ENCODE assay signal across 9 mouse cellular contexts in the genomic region with DNA sequence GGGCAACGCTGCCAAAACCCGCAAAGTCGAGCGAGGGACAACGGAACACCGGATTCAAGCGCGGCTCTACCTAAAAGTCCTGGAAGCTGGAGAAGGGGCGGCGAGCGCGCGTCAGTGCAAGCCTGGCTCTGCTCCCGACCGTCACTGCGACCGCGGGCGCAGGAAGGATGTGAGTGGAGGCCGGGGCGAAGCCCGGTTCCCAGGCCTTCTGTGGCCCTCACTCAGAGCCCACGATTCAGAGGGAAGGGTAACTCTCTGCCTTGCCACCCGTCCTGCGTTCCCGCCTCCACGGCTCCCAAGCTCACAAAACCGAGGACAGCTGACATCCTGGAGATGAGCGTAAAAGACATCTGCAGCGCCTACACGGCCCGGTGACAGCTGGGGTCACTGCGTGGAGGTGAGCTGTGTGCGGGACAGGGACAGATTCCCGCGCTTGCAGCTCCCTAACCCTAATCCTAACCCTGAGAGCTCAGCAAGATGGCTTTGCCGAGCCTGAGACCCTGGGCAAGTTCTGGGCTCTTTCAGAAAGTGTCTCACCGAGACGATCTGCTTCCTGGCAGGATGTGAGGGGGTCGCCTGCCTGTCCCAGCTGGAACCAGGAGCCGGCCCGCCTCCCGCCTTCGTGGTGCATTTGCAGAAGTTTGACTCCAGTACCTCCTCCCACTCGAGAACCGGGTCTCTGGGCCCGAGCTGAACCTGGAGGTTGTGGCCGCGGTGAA. TPM values are rescaled to one million over a fixed set of nuclear protein-coding genes. Genes with fewer than 3 reads are reported as not detected.
A peak's percentile ranks its signal among the peaks of the same experiment; 100 is the strongest.
DNase-seq lines count a peak whose midpoint lies in the region; ATAC-seq lines count a peak whose summit lies in the region.
"Had no signal": no experiment of that assay in that cellular context is flagged by ENCODE, and none has a peak within 500 bp of the region (broad histone marks: within the 10 kb centered on the region; RNA-seq: fewer than 3 reads in every experiment).

No protein-coding gene starts in this region.

- peak overlapping the region; percentile 54 for H3K4me3 ChIP-seq in intestine, embryonic 15.5 days (replicated peaks)
- H3K4me3 ChIP-seq in megakaryocyte, embryonic 14.5 days (replicated peaks), result peak overlapping the region; percentile 94

- H3K36me3 ChIP-seq in intestine, embryonic 15.5 days, result no peaks in the 10 kb centered on the region
- peaks cover 3% of the 10 kb centered on the region for H3K36me3 ChIP-seq in megakaryocyte, embryonic 14.5 days (replicated peaks; ENCODE audit: low read length)

- ATAC-seq in erythroid progenitor cell, adult 5-6 weeks (replicated peaks; ENCODE audit: low FRiP score, poor library complexity, severe bottlenecking), result peak; percentile 12
- ATAC-seq in intestine, embryonic 15.5 days, result peak; percentile 53
- ATAC-seq: Patski had no signal

- WGBS in intestine, embryonic 15.5 days, result under 1% methylated on average over 49 of the region's 49 CpGs

- H3K9me3 ChIP-seq in intestine, embryonic 15.5 days, result no peaks in the 10 kb centered on the region
- H3K9me3 ChIP-seq in megakaryocyte, embryonic 14.5 days, result no peaks in the 10 kb centered on the region

- peaks cover 13% of the 10 kb centered on the region; the same call in 1 of the 2 replicates for H3K27me3 ChIP-seq in intestine, embryonic 15.5 days (replicated peaks)
- H3K27me3 ChIP-seq in megakaryocyte, embryonic 14.5 days (replicated peaks), result peaks cover 33% of the 10 kb centered on the region
- H3K27me3 ChIP-seq: Patski had no signal

- peak overlapping the region; percentile 45; the same call in 1 of the 2 replicates for H3K27ac ChIP-seq in intestine, embryonic 15.5 days

- H3K9ac ChIP-seq in intestine, embryonic 15.5 days, result peak overlapping the region; percentile 46

- H3K4me2 ChIP-seq in intestine, embryonic 15.5 days (replicated peaks), result peak overlapping the region; percentile 94

- intact Hi-C loops in gastrocnemius, postnatal 14 days (cut with DNase I; ENCODE audit: low total_unique reads), result no loop called here

- DNase-seq in gastrocnemius, postnatal 10 days, result peak; percentile 40
- no peak for DNase-seq in gastrocnemius, postnatal 14 days
- DNase-seq in R1 (ENCODE audit: low read depth, low spot score), result peak; percentile 55
- DNase-seq in thymus, postnatal 36 days, result peak; percentile 26 to 50
- no peak for DNase-seq in gastrocnemius, postnatal 25 days

- H3K4me1 ChIP-seq in intestine, embryonic 15.5 days (replicated peaks), result no peaks in the 10 kb centered on the region; the same call in 1 of the 2 replicates
- H3K4me1 ChIP-seq in megakaryocyte, embryonic 14.5 days, result peaks cover 60% of the 10 kb centered on the region

RNA-seq across cellular contexts. Expression of a gene that starts 0.5 kb away (rescaled TPM):
- total RNA-seq in gastrocnemius, postnatal 10 days (2021), result 1 to 10 TPM; 2.7 to 3.2 TPM
- total RNA-seq in gastrocnemius, postnatal 14 days (2021), result 1 to 10 TPM; 2.9 to 3.3 TPM
- total RNA-seq in erythroid progenitor cell, adult 5-6 weeks (2015; ENCODE audit: low replicate concordance), result 12.2 and 17.3 TPM in 2 replicates
- 13.1 and 16.0 TPM in 2 replicates for total RNA-seq in erythroid progenitor cell, adult 5-6 weeks (2017; ENCODE audit: low replicate concordance)
- polyA plus RNA-seq in intestine, embryonic 15.5 days (2015; fragmentation: Nextera tagmentation; extraction: Ambion mirVana), result 2.1 and 2.2 TPM in 2 replicates
- polyA plus RNA-seq in megakaryocyte, embryonic 14.5 days (2012; ENCODE audit: insufficient read depth, low replicate concordance), result 0.89 and 3.4 TPM in 2 replicates
- 1 to 10 TPM; 2.9 to 3.9 TPM for total RNA-seq in gastrocnemius, postnatal 25 days (2021)

RNA-seq across cellular contexts. Expression of a gene that starts 3.0 kb away (rescaled TPM):
- total RNA-seq in gastrocnemius, postnatal 10 days (2021), result under 1 TPM in 1 of 2 experiments, not detected in 1; 0.33 TPM
- total RNA-seq in gastrocnemius, postnatal 14 days (2021), result under 1 TPM; 0.42 to 0.57 TPM
- 32.8 and 101 TPM in 2 replicates for total RNA-seq in erythroid progenitor cell, adult 5-6 weeks (2015; ENCODE audit: low replicate concordance)
- 71.3 and 108 TPM in 2 replicates for total RNA-seq in erythroid progenitor cell, adult 5-6 weeks (2017; ENCODE audit: low replicate concordance)
- polyA plus RNA-seq in intestine, embryonic 15.5 days (2015; fragmentation: Nextera tagmentation; extraction: Ambion mirVana), result 1.8 and 2.0 TPM in 2 replicates
- 48.7 TPM in 1 of 2 replicates, not detected in the other for polyA plus RNA-seq in megakaryocyte, embryonic 14.5 days (2012; ENCODE audit: insufficient read depth, low replicate concordance)
- total RNA-seq in gastrocnemius, postnatal 25 days (2021), result 1 to 10 TPM; 1.0 to 1.1 TPM

RNA-seq across cellular contexts. Expression of a gene that starts 6.3 kb away (rescaled TPM):
- 10 to 100 TPM; 31.4 to 40.8 TPM for total RNA-seq in gastrocnemius, postnatal 10 days (2021)
- 10 to 100 TPM; 25.3 to 25.5 TPM for total RNA-seq in gastrocnemius, postnatal 14 days (2021)
- total RNA-seq in erythroid progenitor cell, adult 5-6 weeks (2015; ENCODE audit: low replicate concordance), result 107 and 119 TPM in 2 replicates
- 52.9 and 82.3 TPM in 2 replicates for total RNA-seq in erythroid progenitor cell, adult 5-6 weeks (2017; ENCODE audit: low replicate concordance)
- polyA plus RNA-seq in intestine, embryonic 15.5 days (2015; fragmentation: Nextera tagmentation; extraction: Ambion mirVana), result 52.1 and 56.5 TPM in 2 replicates
- 0.71 and 2.3 TPM in 2 replicates for polyA plus RNA-seq in megakaryocyte, embryonic 14.5 days (2012; ENCODE audit: insufficient read depth, low replicate concordance)
- 10 to 100 TPM in 1 of 2 experiments, 1 to 10 TPM in 1; 9.7 to 11.3 TPM for total RNA-seq in gastrocnemius, postnatal 25 days (2021)

RNA-seq across cellular contexts. Expression of a gene that starts 12.1 kb away (rescaled TPM):
- 10 to 100 TPM; 41.4 to 50.3 TPM for total RNA-seq in gastrocnemius, postnatal 10 days (2021)
- 100 to 1,000 TPM in 1 of 2 experiments, 10 to 100 TPM in 1; 73.3 to 103 TPM for total RNA-seq in gastrocnemius, postnatal 14 days (2021)
- total RNA-seq in erythroid progenitor cell, adult 5-6 weeks (2015; ENCODE audit: low replicate concordance), result 4.2 and 7.2 TPM in 2 replicates
- total RNA-seq in erythroid progenitor cell, adult 5-6 weeks (2017; ENCODE audit: low replicate concordance), result 3.2 and 5.9 TPM in 2 replicates
- 0.40 and 0.51 TPM in 2 replicates for polyA plus RNA-seq in intestine, embryonic 15.5 days (2015; fragmentation: Nextera tagmentation; extraction: Ambion mirVana)
- not detected in 2 replicates for polyA plus RNA-seq in megakaryocyte, embryonic 14.5 days (2012; ENCODE audit: insufficient read depth, low replicate concordance)
- 100 to 1,000 TPM; 169 to 182 TPM for total RNA-seq in gastrocnemius, postnatal 25 days (2021)

RNA-seq across cellular contexts. Expression of a gene that starts 31.1 kb away (rescaled TPM):
- 1 to 10 TPM; 6.5 to 8.7 TPM for total RNA-seq in gastrocnemius, postnatal 10 days (2021)
- 1 to 10 TPM; 5.1 to 5.5 TPM for total RNA-seq in gastrocnemius, postnatal 14 days (2021)
- 36.9 and 45.8 TPM in 2 replicates for total RNA-seq in erythroid progenitor cell, adult 5-6 weeks (2015; ENCODE audit: low replicate concordance)
- total RNA-seq in erythroid progenitor cell, adult 5-6 weeks (2017; ENCODE audit: low replicate concordance), result 23.7 and 40.3 TPM in 2 replicates
- polyA plus RNA-seq in intestine, embryonic 15.5 days (2015; fragmentation: Nextera tagmentation; extraction: Ambion mirVana), result 12.6 and 14.8 TPM in 2 replicates
- polyA plus RNA-seq in megakaryocyte, embryonic 14.5 days (2012; ENCODE audit: insufficient read depth, low replicate concordance), result 16.1 and 21.9 TPM in 2 replicates
- 1 to 10 TPM; 5.4 to 6.9 TPM for total RNA-seq in gastrocnemius, postnatal 25 days (2021)

Comparison
In these comparisons a context has a peak if more than half of its experiments do, and no peak if none do; other contexts are left out.
1. DNase-seq: peak in gastrocnemius, postnatal 10 days (single experiment), R1 (single experiment) and thymus, postnatal 36 days (2 of 2); none in gastrocnemius, postnatal 14 days (single experiment) and gastrocnemius, postnatal 25 days (single experiment).
2. RNA of a gene that starts 3.0 kb away (total RNA-seq): 32.8 to 108 TPM in erythroid progenitor cell, adult 5-6 weeks; 1.0 to 1.1 TPM in gastrocnemius, postnatal 25 days, 0.42 to 0.57 TPM in gastrocnemius, postnatal 14 days and 0.33 TPM in gastrocnemius, postnatal 10 days; every median in the first group is over 10 times any median in the second.